Mouse (Mus musculus): ENCODE results near the gene Olfr1043. TPM values are rescaled to one million over a fixed set of nuclear protein-coding genes. Genes with fewer than 3 reads are reported as not detected.
"Not testable (repeated sequence)": the region's sequence is repeated elsewhere in the genome, so short reads cannot be mapped to it uniquely, and the experiment has no call there.

Olfr1043 gene
- not detected in 2 replicates for polyA plus RNA-seq (2016; fragmentation: Nextera tagmentation; extraction: Ambion mirVana)

DNA sequence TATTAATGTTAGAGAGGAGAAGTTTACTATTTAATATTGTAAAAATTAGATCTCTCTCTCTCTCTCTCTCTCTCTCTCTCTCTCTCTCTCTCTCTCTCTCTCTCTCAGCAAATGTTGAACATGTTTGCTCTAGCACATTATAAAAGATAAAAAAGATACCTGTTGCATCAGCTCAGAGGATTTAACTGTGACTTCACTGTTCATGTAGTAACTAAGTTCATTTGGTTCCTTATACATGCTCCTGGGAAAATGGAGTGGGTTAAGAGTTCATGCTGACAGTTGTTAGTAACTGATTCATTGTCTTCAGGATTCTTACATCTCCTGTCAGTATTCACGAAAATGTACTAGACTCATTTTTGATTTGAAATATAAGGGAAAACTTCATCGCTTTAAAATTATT lies at the start of gene Olfr1043:
Gene Olfr1043 (minus strand): TSS at position 101 of the 400 bp plus-strand sequence.
- Histone ChIP-seq H3K9me3 (no peaks in the 10 kb centered on the region), H3K27ac (no peak within 1 kb of the TSS), H3K4me1 (no peaks in the 10 kb centered on the region), H3K4me2 (replicated peaks) (no peak within 1 kb of the TSS), H3K27me3 (no peaks in the 10 kb centered on the region), H3K4me3 (no peak within 1 kb of the TSS), H3K9ac (no peak within 1 kb of the TSS), H3K36me3 (no peaks in the 10 kb centered on the region)
- ATAC-seq (ENCODE audit: insufficient number of reproducible peaks, insufficient read depth, low FRiP score, low TSS enrichment): no peak
- WGBS: 85% methylated on average over 2 of the region's 2 CpGs

DNA sequence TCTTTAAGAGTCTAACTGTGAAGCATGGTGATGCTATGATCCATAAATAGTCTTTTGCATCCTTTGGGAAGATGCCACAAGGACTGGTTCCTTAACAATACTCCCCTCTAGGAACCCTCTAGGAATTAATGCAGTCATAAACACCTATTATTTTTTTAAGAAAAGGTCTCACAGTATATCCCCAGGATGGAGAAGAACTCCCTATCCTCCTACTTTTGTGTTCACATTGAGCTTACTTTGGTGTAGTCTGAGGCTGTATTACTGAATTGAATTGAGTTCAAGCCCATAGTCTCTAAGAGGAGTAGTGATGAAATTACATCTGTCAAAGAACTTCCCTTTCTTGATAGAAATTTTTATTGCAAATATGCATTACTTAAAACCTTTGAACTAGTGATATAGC lies 35.6 kb upstream of the Olfr1043 start, which contains the start of gene Olfr1045:
Gene Olfr1045 (minus strand): TSS at position 101 of the 400 bp plus-strand sequence.
- no peaks in the 10 kb centered on the region for H3K27me3 ChIP-seq
- H3K9me3 ChIP-seq: no peaks in the 10 kb centered on the region
- H3K4me3 ChIP-seq: no peak within 1 kb of the TSS
- no peak within 1 kb of the TSS for H3K9ac ChIP-seq
- H3K36me3 ChIP-seq: no peaks in the 10 kb centered on the region
- H3K4me2 ChIP-seq (replicated peaks): no peak within 1 kb of the TSS
- H3K27ac ChIP-seq: no peak within 1 kb of the TSS
- no peaks in the 10 kb centered on the region for H3K4me1 ChIP-seq
- ATAC-seq (ENCODE audit: insufficient number of reproducible peaks, insufficient read depth, low FRiP score, low TSS enrichment): no peak

DNA sequence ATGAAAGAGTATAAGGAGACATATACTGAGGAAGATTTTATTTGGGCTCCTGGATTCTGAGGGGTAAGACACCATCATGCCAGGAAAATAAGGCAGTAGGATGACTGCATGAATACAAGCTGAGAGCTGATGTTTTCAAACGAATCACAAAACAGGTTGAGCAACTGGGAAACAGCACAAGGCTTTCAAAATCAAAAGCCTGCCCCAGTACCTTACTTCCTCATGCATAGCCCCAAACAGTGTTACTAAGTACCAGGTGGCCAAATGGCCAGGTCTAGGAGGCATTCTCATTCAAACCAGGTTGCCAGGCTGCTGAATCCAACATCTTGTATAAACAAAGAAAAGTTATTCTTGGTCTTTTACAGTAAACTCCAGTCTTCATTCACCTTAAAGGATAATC lies 28.5 kb upstream of the Olfr1043 start:
- no peak overlapping the region for H3K4me3 ChIP-seq
- no peak overlapping the region for H3K9ac ChIP-seq
- no peaks in the 10 kb centered on the region for H3K27me3 ChIP-seq
- ATAC-seq (ENCODE audit: insufficient number of reproducible peaks, insufficient read depth, low FRiP score, low TSS enrichment): no peak
- H3K9me3 ChIP-seq: no peaks in the 10 kb centered on the region
- H3K4me1 ChIP-seq: no peaks in the 10 kb centered on the region
- no peak overlapping the region for H3K27ac ChIP-seq
- H3K36me3 ChIP-seq: no peaks in the 10 kb centered on the region
- WGBS: 50% methylated on average over 1 of the region's 1 CpGs
- no peak overlapping the region for H3K4me2 ChIP-seq (replicated peaks)

DNA sequence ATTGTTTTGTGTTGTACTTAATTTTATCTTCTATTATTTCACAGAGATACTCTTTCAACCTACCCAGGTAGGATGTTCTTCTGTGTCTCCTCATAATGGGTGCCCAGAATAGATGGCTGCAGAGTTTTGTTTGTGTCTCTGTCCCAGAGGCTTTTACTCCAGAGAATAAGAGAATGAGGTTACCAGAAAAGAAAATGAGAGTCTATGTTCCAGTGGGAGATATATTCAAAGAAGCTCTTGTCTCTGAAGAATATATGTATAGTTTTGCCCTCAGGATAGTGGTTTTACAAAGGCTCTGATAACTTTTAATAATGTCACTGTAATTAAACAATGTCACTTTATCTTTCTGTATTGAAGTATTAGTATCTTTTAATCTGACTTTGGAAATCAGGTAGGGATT lies 18.3 kb upstream of the Olfr1043 start, which contains the start of gene Olfr52:
Gene Olfr52 (minus strand): TSS at position 101 of the 400 bp plus-strand sequence.
- H3K27ac ChIP-seq: no peak within 1 kb of the TSS
- H3K36me3 ChIP-seq: no peaks in the 10 kb centered on the region
- no peak within 1 kb of the TSS for H3K4me3 ChIP-seq
- H3K9ac ChIP-seq: no peak within 1 kb of the TSS
- no peak for ATAC-seq (ENCODE audit: insufficient number of reproducible peaks, insufficient read depth, low FRiP score, low TSS enrichment)
- H3K27me3 ChIP-seq: no peaks in the 10 kb centered on the region
- no peaks in the 10 kb centered on the region for H3K4me1 ChIP-seq
- H3K4me2 ChIP-seq (replicated peaks): no peak within 1 kb of the TSS
- H3K9me3 ChIP-seq: no peaks in the 10 kb centered on the region

DNA sequence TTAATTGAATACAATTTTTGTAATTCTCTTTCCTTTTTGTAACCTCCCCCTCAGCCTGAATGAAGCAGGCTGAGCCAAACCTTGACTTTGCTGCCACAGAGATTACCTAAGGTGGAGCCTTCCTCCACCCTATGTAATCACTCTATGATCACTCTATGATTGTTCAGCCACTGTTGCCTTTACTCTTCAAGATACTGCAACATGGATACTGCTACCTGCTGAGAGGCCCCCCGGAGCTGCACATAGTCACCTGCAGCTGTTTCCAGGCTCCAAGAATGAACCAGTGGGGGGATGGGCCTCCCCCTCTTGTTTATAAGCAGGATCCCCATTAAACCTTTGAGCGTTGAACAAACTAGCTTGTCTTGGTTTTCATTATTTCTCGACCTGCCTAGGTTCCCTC lies 12.6 kb upstream of the Olfr1043 start:
- H3K9me3 ChIP-seq: no peaks in the 10 kb centered on the region
- H3K9ac ChIP-seq: no peak overlapping the region
- H3K4me1 ChIP-seq: no peaks in the 10 kb centered on the region
- no peaks in the 10 kb centered on the region for H3K36me3 ChIP-seq
- no peak for ATAC-seq (ENCODE audit: insufficient number of reproducible peaks, insufficient read depth, low FRiP score, low TSS enrichment)
- H3K4me3 ChIP-seq: no peak overlapping the region
- no peak overlapping the region for H3K4me2 ChIP-seq (replicated peaks)
- no peak overlapping the region for H3K27ac ChIP-seq
- no peaks in the 10 kb centered on the region for H3K27me3 ChIP-seq
- WGBS: 73% methylated on average over 3 of the region's 3 CpGs

DNA sequence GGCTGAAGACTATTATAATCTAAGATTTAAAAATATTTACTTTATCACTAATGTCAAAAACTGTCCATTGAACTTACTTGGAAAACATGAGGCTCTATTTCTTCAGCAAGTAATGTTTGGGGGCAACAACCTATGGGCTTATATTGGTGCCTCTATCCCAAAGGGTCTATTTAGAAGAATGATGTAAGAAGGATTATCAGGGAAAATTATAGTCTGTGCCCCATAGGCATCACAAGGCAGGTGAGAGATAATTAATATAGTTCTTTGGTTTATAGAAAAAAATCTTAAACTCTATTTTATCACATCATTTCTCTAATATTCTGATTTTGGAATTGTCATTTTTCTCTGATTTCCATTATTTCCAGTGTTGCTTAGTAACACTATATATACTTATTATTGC lies 10.4 kb upstream of the Olfr1043 start, which contains the start of gene Olfr1044:
Gene Olfr1044 (minus strand): TSS at position 101 of the 400 bp plus-strand sequence.
- no peaks in the 10 kb centered on the region for H3K27me3 ChIP-seq
- no peaks in the 10 kb centered on the region for H3K9me3 ChIP-seq
- no peak for ATAC-seq (ENCODE audit: insufficient number of reproducible peaks, insufficient read depth, low FRiP score, low TSS enrichment)
- H3K4me2 ChIP-seq (replicated peaks): no peak within 1 kb of the TSS
- no peaks in the 10 kb centered on the region for H3K36me3 ChIP-seq
- H3K4me1 ChIP-seq: no peaks in the 10 kb centered on the region
- no peak within 1 kb of the TSS for H3K4me3 ChIP-seq
- no peak within 1 kb of the TSS for H3K9ac ChIP-seq
- H3K27ac ChIP-seq: no peak within 1 kb of the TSS

DNA sequence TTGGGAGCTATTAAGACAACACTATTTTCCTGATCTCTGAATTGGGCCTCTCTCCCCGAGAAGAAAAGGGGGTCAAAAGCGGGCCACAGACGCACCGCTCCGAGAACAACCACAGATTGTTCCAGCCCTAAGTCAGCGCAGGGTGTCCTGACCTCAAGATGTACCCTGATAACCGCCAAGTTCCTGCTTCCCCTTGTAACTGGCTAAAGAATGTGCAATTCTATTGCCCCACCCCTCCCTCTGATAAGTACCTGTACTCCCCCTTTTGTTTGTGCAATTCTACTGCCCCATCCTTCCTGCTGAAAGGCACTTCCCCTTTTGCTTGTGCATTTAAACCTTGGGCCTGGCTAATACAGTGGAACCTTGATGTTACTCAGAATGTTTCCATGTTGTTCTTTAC lies 8.1 kb upstream of the Olfr1043 start:
- not testable (repeated sequence) for H3K36me3 ChIP-seq; H3K4me3 ChIP-seq; H3K27me3 ChIP-seq; H3K4me1 ChIP-seq; H3K27ac ChIP-seq; H3K9me3 ChIP-seq; H3K9ac ChIP-seq; H3K4me2 ChIP-seq (replicated peaks); ATAC-seq (ENCODE audit: insufficient number of reproducible peaks, insufficient read depth, low FRiP score, low TSS enrichment)
- 67% methylated on average over 7 of the region's 7 CpGs for WGBS

DNA sequence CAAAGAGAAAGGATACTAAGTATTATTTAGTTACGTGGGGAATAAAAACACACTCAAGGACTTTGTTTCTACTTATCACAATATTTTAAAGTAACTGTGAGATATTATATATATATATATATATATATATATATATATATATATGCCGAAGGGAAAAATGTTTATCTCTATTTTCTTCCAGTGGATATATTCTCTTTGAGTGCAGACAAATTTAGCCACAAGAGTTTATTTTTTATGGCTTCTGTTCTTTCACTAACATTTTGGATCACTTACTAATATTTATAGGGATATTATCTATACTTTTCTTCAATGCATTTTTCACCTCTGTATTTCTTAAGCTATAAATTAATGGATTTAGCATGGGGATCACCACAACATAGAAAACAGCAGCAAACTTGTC lies 5.6 kb downstream of the Olfr1043 start, which contains the start of gene Olfr1042:
Gene Olfr1042 (minus strand): TSS at position 101 of the 400 bp plus-strand sequence.
- ATAC-seq (ENCODE audit: insufficient number of reproducible peaks, insufficient read depth, low FRiP score, low TSS enrichment): no peak
- H3K9ac ChIP-seq: no peak within 1 kb of the TSS

DNA sequence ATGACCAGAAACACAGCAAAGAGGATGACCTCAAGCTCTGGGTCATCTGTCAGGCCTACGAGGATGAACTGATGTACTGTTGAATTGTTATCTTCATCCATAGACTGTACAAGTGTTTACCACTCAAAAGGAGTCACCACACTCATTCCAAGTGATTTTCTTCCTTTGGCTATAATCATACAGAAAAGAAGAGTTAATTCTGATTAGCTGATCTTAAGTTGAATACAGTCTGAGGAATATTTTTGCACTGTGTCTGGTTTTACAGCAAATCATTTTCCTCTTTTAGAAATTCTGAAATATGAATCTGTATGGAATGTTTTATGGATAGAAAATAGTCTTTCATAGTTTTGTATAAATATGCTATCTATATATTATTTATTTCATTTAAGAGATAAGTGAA lies 20.7 kb downstream of the Olfr1043 start, which contains the start of gene Olfr1040:
Gene Olfr1040 (minus strand): TSS at position 101 of the 400 bp plus-strand sequence.
- Histone ChIP-seq H3K27me3 (no peaks in the 10 kb centered on the region), H3K27ac (no peak within 1 kb of the TSS), H3K4me1 (no peaks in the 10 kb centered on the region), H3K9me3 (no peaks in the 10 kb centered on the region), H3K36me3 (no peaks in the 10 kb centered on the region), H3K9ac (no peak within 1 kb of the TSS), H3K4me2 (replicated peaks) (no peak within 1 kb of the TSS), H3K4me3 (no peak within 1 kb of the TSS)
- 83% methylated on average over 1 of the region's 1 CpGs for WGBS
- no peak for ATAC-seq (ENCODE audit: insufficient number of reproducible peaks, insufficient read depth, low FRiP score, low TSS enrichment)

More for the DNA sequence above, 5.6 kb downstream of the Olfr1043 start, which contains the start of gene Olfr1042:
- Histone ChIP-seq H3K27me3 (no peaks in the 10 kb centered on the region), H3K9me3 (no peaks in the 10 kb centered on the region), H3K27ac (no peak within 1 kb of the TSS), H3K4me3 (no peak within 1 kb of the TSS), H3K4me2 (replicated peaks) (no peak within 1 kb of the TSS), H3K36me3 (no peaks in the 10 kb centered on the region), H3K4me1 (no peaks in the 10 kb centered on the region)
- 76% methylated on average over 2 of the region's 2 CpGs for WGBS

DNA sequence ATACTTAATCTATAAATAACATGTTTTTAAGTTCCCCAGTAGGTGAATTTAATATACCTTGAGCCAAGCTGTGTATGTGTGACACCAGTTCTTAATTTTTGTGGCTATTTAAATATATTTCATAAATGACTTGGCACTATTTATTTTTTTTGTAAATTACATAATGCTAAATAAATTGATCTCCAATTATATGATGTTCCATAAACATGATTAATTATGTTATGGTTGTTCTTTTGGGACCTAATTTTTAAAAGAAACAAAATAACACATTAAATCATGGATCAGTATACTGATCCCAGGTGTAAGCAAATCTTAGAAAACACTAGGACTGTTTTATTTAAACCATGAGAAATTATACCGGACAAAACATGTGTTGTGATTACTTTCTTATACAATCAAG lies 31.5 kb downstream of the Olfr1043 start, which contains the start of gene Olfr1039:
Gene Olfr1039 (minus strand): TSS at position 101 of the 400 bp plus-strand sequence.
- 94% methylated on average over 1 of the region's 1 CpGs for WGBS
- no peak within 1 kb of the TSS for H3K9ac ChIP-seq
- no peak within 1 kb of the TSS for H3K4me3 ChIP-seq
- H3K4me2 ChIP-seq (replicated peaks): no peak within 1 kb of the TSS
- no peaks in the 10 kb centered on the region for H3K4me1 ChIP-seq
- H3K27ac ChIP-seq: no peak within 1 kb of the TSS
- no peaks in the 10 kb centered on the region for H3K9me3 ChIP-seq
- H3K27me3 ChIP-seq: no peaks in the 10 kb centered on the region
- ATAC-seq (ENCODE audit: insufficient number of reproducible peaks, insufficient read depth, low FRiP score, low TSS enrichment): no peak
- H3K36me3 ChIP-seq: no peaks in the 10 kb centered on the region
